Mouse (Mus musculus): ENCODE measurements at regions not wholly inside any gene's neighbourhood (a gene's known extent, or its start where the extent isn't known, plus 50 kb on each side); places are given as distances from the start of the nearest gene placed in this dataset.
"Not testable (repeated sequence)": the region's sequence is repeated elsewhere in the genome, so short reads cannot be mapped to it uniquely, and the experiment has no call there.

DNA sequence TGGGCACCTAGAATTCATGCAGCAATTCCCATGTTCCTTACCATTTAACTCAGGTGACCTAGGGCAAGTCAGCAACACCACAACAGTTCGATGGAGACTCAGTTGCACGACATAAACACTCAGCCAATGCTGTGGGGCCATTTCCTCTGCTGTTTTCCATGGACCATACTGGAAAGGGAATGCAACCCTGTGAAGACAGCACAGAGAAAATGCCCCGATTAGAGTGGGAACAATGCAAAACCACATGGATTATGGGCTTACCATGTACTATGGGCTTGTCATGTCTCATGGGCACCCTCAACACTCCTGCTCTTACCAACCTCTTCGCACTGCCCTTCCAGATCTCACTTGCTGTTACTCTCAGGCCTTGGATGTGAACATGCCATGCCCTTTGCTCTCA is 207.6 kb downstream of the Snurf start:
- not testable (repeated sequence) for DNase-seq

DNA sequence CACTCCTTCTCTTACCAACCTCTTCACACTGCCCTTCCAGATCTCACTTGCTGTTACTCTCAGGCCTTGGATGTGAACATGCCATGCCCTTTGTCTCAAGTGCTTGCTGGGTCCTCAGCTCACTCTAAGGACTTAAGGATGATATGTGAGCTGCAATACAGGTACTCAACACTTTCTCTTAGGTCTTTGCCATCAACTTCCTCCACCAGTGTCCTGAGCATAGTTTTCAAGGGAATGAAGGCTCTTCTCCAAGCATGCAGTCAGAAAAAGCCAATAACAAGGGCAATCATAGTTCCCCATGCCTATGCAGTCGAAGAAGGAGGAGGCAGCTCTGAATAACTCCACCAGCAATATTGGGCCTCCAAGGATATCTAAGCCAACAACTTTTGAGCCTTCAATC is 235.1 kb downstream of the Snurf start:
- peak; percentile 1 to 2 for DNase-seq

DNA sequence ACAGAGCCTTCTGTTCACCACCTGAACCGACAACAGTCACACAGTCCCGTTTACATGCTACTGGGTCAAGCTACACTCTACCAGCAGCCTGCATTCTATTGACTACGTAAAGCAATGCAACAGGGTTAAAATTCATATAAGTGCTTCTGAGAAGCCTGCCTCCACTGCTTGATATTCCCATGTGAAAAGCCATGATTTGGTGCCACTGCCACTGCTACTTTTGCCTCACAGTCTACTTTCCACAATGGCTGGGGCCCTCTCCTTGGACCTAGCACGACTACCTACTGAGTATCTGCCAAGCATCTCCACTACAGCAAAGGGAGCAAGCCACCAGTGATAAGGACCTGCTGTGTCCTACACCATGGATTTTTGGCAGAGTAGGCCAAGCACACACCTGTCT is 236.2 kb downstream of the Snurf start:
- peak; percentile 1 to 13 for DNase-seq

DNA sequence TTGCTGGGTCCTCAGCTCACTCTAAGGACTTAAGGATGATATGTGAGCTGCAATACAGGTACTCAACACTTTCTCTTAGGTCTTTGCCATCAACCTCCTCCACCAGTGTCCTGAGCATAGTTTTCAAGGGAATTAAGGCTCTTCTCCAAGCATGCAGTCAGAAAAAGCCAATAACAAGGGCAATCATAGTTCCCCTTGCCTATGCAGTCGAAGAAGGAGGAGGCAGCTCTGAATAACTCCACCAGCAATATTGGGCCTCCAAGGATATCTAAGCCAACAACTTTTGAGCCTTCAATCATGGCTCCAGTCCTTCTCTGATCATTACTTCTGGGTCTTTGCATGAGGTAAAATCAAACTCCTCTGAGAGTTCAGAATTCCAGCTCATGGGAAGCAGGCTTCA is 237.5 kb downstream of the Snurf start:
- peak in 1 of 2 experiments; percentile 1 for DNase-seq
